Mouse (Mus musculus): ENCODE data around the gene Mtus2.

Gene Mtus2

DNA sequence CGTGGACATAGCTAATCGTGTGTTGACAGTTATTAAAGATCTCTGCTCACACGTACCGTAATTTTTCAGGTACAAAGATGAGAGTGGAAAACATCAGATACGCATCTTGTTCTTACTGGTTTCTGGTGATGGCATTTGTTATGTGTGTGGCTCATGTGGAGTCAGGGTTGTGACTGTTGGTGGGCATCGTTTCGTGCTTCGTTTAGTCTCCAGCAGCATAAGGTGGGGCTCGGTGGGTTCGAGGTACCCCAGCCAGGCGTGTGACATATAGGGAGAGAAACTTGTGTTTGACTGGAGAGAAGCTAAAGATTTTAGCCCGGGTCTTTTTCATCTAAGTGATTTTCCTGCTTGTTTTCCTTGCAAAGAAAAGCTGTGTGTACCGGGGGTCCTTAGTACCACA is 1.4 kb downstream of the Mtus2 start:
- DNase-seq = peak in 1 of 2 experiments; percentile 37

DNA sequence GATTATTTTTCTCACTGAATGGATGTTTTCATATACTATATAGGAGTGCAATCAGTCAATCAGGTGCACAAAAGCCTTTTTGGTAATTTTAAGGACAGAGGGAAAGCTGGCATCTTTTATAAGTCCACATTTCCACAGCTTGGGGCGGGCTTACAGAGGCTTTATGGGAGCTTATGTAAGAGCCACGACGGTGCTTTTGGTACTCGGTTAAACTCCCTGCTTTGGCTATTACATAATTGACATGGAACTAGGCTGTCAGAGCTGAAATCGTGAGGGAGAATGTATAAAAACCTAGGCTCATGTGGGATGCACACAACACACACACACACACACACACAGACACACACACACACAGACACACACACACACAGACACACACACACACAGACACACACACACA is 2.0 kb downstream of the Mtus2 start:
- peak; percentile 61 to 64 for DNase-seq

DNA sequence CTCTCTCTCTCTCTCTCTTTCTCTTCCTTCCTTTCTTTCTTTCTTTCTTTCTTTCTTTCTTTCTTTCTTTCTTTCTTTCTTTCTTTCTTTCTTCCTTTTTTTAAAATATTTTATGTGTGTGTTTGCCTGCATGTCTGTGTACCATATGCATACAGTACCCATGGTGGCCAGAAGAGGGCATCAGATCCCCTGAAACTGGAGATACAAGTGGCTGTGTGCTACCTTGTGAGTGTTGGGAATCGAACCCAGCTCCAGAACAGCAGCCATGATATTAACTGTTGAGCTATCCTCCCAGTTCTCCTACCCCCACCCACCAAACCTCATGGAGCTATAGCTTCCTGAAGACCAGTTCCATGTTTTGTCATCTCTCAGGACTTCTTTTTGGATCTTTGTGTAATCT is 3.7 kb downstream of the Mtus2 start:
- DNase-seq = peak; percentile 31 to 45

DNA sequence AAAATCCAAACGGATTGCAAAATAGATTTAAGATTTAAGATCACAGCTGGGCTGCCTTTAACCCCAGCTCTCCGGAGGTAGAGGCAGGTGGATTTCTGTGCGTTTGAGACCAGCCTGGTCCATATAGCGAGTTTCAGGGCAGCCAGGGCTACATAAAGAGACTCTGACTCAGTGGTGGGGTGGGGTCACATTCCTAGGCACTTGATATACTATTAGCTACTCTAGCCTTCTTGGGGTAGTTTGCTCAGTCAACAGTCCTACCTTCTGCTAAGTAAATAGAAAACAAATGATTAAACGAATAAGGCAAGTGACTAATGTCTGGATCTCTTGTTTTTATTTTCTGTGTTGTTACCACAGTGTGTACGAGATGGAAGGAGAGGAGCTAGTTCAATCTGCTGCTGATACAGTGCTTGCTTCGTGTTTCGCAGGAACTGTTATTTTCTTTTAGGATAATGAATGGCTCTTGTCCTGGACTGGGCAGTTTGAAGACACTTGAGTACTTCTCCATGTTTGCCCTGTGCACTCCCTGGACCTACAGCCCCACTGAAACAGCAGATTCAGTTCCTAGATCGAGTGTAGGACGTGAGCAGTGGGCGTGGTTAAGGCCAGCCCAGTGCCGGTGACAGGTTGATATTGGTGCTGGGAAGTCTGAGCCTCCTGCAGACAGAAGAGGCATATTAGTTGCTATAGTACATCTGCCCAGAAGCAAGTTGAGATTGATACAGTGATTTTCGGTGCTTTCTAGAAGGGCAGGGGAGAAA is 6.9 kb downstream of the Mtus2 start:
- no peak for DNase-seq

DNA sequence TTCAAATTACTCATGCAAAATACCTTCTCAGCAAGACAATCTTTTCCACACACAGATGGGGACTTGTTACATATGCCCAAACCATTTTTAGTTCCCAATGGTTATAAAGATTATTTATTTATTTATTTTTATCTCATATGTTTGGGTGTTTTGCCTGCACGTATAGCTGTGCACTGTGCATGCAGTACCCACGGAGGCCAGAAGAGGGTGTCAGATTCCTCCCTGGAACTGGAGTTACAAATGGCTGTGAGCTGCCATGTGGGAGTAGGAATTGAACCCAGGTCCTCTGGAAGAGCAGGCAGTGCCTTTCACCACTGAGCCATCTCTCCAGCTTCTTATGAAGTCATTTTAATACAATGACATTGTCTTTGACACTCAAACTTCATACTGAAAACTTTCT is 7.7 kb downstream of the Mtus2 start:
- no peak for DNase-seq

DNA sequence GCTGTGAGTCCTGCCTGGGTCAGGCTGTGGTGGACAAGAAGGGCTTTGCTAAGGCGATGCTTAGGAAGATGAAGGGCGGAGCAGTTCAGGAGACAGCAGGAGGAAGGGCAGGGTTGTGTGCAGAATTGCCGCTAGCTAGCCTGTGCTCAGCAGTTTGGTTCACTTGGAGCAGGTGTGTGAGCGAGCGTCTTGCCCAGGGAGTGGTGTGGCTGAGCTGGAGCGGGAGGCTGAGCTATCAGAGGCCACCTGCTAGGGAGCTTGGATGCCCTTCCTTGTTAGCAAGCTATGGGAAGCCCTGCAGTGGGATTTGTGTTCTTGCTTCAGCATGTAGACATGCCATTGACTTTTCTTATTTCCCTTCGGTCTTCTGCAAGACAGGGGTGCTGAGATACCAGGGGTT is 9.5 kb downstream of the Mtus2 start:
- DNase-seq = peak; percentile 27 to 30

DNA sequence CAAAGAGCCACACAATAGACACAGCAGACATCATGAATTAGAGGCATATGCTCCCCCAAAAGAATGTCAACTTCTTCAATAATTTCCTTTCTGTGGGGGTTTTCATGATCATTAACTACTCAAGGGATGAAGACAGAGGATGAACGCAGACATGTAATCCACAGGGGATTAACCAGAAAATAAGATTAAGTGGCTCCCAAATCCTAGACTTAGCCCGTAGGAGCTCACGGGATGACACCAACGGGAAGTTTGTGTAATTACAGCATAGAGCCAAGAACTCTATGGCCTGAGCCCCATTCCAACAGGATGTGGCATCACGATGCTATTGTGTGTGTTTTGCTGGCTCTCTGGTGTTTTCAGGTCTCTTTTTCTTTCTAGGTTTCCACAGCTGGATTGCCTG is 12.4 kb downstream of the Mtus2 start:
- no peak for DNase-seq

DNA sequence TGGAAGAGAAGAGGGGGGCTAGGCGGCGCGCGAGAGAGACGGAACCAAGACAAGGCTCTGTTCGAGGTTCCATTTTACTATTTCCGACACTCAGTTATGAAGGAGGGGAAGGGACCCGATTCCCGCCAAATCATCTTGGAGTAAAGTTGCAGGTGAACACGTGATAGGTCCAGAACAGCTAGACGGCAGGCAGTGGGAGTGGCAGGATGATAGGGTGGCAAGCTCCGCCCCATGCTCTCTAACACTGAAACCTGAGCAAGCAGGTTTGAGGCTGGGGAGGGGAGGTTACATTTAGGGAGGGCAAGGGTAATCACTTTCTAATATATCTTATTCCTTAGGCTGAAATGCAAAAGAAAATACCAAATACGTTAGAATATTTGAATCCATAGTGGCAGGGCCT is 18.9 kb downstream of the Mtus2 start:
- no peak for DNase-seq

DNA sequence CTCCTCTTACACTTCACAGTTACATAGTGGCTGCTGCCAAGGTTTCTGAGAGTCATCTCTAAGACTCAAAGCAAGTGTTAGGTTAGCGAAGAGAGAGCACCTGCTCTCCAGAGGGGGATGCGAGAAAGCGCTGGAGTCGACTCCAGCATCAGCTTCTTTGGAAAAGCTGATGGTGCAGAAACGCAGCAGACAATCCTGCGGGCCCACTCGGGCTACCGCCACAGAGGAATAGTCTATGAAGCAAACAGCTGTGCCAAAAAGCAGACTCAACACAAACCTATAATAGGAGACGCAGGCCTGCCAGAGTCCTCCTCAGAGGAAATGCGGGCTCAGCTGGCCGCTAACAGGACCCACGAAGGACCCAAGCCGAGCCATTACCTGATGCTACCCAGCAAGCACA is 23.5 kb downstream of the Mtus2 start:
- DNase-seq = no peak

DNA sequence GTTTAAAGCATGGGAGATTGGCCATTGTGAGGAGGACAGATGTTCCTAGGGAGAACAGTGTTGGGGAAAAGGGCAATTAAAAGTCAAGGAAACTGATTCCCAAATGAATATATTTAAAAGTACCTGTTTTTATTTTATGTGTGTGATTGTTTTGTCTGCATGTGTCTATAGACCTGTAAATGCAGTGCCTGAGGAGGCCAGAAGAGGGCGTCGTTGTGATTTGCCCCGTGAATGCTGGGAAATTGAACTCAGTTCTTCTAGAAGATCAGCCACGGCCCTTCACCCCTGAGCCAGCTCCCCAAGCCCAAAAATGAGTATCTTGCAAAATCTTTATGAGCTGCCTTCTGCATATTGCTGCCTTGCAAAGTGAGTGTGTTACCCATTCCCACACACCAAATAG is 33.2 kb downstream of the Mtus2 start:
- no peak for DNase-seq

DNA sequence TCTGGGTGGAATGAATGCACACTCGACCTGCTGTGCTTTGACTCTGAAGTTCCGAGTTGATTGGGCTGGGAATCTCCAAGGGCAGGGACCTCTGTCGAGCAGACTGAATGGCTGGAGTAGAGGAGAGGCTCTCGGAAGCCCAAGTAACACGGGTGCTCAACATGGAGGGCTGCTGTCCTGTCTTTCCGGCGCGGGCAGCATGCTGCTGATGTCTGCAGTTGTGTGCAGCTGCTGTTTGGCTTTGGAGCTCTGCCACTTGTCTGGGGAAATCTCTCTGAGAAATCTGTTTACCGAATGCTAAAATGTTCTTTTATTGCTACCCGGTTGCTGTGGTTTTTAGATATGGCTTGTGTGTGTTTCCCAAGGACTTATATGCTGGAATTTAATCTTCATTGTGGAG is 33.7 kb downstream of the Mtus2 start:
- DNase-seq = no peak

DNA sequence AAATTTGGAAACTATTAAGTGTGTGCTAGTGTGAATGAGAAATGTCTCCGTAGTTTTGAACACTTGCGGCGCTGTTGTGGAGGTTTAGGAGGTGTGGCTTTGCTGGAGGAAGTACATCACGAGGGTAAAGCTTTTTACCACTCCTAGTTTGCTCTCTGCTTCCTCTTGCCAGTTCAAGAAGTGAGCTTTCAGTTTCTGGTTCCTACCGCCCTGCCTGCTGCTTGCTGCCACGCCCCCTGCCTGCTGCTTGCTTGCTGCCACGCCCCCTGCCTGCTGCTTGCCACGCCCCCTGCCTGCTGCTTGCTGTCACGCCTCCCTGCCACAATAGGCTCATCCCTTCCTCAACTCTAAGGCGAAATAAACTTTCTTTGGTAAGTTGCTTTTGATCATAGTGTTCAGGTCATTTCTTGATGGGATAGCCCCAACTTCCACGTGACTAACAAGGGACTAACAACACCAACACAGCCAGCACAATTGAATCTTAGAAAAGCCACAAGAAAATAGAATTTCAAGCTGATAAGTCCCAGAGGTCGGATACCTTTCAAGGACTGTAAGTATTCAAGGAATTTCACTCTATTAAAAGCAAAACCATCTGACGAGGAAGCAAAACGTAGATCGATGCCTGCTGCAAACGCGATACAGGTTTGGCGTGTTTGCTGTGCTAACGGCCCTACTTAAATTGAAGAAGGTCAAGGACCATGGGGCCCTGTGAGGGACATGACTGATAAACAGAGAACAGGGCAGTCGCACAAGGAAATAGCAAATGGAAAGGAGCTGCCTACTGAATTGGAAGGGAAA is 35.7 kb downstream of the Mtus2 start:
- DNase-seq = no peak

DNA sequence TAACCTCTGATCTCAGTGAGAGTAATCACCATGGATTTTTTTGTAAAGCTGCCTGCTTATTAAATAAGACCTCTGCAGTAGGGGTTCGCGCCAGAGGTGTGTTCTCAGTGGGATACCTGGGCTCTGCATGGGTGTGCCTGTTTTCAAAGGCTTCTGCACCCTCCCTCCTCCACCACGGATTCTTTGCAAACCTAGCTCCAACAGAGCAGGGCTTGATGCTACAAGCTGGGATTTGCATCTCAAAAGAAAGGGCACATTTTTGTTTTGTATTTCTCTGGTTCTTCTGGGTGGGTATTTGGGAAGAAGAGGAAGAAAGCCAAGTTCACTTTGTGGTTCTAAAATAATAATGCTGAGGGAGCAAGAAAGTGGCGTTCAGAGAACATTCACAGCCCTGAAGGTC is 48.1 kb downstream of the Mtus2 start:
- DNase-seq = no peak

DNA sequence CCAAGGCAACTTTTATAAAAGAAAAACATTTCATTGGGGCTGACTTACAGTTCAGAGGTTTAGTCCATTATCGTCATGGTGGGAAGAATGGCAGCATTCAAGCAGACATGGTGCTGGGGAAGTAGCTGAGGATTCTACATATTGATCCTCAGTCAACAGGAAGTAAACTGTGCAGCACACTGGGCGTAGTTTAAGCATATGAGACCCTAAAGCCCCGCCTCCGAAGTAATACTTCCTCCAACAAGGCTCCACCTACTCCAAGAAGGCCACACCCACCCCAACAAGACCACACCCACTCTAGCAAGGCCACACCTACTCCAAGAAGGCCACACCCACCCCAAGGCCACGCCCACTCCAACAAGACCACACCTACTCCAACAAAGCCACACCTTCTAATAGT is 55.0 kb downstream of the Mtus2 start:
- no peak for DNase-seq

DNA sequence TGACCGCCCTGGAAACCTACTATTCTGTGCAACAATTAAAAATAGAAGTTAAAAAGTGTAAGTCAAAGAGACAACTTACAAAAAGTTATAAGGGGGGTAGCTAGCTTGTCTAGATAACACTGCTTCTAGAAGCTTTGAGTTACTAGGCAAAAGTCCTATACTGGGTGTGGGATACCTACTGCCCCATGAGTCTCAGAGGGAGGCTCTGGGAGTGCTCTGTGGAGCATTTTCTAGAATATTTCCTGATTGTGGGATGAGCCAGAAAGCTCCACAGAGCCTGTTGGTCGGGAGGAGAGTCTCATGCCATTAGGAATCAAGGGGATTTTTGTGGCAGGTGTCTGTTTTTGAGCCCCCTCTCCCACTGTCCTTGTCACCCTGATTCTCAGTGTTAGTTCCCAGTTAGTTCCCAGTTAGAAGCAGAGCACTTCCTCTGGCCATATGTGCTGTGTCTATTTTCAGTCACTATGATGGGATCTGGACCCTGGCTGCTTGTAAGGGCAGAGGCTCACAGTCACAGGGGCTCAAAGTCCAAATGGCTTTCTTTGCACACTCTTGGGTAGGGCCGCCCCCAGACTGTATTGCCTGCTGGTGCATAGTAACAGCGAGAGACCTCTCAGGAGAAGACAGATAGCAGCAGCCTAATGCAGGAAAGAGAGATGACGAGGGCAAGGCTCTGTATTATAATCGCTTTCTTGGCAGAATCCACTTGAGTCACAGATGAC is 57.2 kb downstream of the Mtus2 start:
- no peak for DNase-seq

DNA sequence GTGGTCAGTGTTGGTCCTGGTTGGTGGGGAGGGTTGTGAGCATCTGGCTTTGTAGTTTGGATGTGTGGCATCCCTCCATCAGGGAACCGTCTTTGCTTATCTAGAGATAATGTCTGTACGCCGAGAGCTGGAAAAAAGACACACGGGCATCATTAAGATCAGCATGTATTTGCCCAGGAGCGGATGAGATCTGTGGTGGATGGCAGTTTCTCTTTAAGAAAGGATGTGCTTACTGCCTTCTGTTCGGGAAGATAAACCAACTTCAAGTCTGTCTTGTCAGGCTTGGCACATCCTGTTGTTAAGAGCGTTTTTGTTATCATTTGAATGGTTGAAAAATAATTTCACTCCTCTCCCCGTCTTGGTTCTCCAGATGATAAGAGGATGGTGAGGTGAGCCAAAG is 58.3 kb downstream of the Mtus2 start:
- DNase-seq = no peak

DNA sequence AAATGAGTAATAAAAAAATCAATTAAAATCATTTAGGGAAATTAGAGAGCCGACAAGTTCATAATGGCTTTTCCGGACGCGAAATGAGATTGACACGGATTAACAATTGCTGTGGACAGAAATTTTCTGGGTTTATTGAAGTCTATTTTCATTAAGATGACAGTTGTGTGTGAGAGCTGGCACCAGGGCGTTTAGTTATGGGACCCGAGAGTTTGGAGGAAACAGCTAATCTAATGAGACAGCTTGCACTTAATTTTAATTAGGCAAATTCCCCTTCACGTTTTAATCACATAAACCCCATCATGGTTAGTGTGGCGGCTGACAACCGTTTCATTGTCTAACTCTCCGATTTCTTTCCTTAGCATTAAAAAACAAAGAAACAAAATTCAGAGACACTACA is 60.3 kb downstream of the Mtus2 start:
- no peak for DNase-seq

DNA sequence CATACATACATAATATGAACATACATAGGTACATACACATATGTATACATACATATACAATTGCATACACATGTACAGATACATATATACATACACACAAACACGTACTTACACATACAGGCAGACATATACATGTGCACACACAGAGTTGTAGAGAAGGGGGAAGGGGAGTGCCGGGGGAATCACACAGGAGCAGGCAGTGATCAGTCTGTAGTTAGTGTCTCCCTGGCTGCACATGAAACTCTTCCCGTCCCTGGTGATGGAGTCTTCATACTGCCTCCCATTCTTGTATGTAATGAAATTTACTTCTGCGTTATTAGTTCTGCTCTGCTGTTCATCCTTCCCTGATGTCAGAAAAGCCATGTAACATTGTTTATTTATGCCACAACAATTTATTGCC is 65.7 kb downstream of the Mtus2 start:
- no peak for DNase-seq

DNA sequence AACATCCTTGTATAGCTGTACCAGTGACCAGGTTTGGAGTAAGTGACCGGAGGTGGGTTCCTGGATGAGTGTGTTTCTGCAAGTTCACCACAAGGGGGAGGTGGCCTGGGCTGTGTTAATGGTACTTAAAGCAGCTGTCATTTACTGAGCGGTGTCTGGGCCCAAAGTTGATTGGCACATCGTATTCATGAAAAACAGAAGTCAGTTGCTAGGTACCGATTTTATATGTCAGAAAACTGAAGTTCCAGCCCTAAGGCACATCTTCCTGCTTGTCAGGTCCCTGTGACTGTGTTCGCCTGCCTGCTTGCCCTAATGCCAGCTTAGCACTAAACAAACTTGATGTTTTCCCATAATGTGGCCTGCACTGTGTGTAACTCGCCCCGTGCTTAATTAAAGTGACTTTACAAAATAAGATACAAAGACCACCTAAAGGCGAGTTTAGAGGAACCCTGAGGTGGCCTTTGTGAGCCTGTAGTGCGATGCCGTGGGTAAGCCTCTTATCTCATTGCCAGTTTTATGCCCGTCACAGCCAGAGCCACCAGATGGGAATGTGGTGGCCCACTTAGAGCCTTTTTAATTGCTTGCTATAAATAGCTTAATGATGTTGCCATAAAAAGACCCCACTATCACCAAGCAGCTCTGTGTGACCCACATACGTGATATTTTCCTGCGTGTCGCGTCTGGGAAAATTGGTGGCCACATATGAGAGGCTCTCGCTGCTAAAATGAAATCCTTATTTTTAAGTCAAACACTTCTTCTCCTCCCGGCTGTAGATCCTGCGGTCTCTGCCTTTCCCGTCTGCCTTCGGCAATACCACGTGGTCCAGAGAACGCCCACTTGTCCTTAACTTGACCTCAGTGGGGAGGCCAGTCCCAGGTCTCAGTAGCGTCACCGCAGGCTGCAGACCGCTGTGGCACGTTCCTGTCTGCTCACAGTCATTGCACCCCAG is 69.6 kb downstream of the Mtus2 start:
- DNase-seq = peak; percentile 30 to 47

DNA sequence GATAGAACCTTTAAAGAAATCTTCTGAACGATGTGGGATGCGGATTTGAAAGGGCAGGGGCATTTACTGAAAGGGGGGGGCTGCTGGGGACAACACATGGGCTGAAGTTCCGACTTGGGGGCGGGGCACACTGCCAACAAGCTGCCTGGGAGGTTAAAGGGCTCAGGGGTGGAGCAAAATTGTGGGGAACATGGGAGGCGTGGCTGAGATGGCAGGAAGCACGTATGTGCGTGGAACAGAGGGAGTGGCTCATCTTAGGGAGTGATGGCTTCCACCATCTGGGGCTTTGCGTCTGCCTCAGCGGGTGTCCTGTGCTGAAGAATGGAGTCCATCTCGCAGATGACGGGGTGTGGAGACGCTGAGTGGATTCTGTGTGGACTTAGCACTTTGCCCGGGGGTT is 70.9 kb downstream of the Mtus2 start:
- DNase-seq = no peak

DNA sequence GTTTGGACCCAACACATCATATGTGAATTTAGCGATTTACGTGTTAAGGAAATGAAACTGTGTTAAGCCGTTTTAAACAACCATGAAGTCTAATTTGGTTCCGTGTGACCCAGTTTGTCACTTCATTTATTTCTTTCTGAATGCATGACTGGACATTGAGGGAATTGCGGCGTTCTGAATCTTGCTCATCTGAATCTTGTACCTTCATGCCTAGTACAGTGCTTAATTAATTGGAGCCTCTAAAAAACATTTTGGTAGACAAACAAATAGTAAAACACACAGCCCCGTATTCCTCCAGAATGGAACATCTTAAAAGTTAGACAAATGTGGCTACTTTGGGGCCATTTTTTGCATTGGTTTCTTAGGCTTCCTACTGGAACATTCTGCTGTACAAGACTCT is 84.5 kb downstream of the Mtus2 start:
- DNase-seq = no peak

DNA sequence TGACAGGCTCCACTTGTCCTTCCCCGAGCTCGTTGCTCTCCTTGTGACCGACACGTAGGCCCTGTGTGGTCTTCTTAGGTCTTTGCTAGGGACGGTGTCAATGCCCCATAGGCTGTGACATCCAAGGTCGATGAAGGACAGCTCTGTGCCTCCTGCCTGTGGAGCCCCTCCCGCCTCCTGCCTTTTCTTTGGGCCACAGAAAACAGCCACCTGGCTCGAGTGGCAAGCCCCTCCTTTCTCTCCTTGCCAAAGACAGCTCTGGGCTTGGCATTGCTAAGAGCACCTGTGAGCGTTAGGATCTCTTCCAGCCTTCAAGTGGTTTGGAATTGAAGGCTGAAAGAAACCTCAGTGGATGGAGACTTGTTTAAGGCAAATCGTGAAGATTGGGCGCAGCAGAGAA is 91.1 kb downstream of the Mtus2 start:
- peak; percentile 60 to 64 for DNase-seq

DNA sequence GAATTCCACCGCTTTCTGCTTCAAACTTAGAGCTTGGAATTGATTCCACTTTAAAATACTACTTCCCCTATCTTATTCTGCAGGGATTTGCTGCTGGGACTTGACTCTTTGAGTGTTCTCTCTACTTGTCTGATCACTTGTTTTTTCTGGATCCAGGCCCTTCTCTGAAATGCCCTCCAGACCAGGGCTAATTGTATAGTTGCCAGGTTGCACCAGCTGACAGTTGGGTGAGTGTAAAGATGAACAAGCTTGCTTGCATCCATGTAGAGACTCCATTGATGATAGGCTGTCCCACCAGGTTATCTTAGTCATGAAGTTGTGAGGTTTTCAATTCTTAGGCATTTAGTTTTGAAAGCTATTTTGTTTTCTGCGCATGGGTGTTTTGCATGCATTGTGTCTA is 92.2 kb downstream of the Mtus2 start:
- DNase-seq = no peak

Measured in cerebellum, postnatal 36 days (tissue).